Mouse (Mus musculus) urinary bladder, postnatal 4 days (tissue): ENCODE measurements around the gene Nbeal1.
"Not testable (repeated sequence)": the region's sequence is repeated elsewhere in the genome, so short reads cannot be mapped to it uniquely, and the experiment has no call there.

Experiments
- DNase-seq, 2 experiments: peaks; one replicate each; pipeline ENCODE4 v3.0.0; 2021 to 2022; ENCODE audit warnings: low spot score in 2 of 2

Nbeal1 gene

DNA sequence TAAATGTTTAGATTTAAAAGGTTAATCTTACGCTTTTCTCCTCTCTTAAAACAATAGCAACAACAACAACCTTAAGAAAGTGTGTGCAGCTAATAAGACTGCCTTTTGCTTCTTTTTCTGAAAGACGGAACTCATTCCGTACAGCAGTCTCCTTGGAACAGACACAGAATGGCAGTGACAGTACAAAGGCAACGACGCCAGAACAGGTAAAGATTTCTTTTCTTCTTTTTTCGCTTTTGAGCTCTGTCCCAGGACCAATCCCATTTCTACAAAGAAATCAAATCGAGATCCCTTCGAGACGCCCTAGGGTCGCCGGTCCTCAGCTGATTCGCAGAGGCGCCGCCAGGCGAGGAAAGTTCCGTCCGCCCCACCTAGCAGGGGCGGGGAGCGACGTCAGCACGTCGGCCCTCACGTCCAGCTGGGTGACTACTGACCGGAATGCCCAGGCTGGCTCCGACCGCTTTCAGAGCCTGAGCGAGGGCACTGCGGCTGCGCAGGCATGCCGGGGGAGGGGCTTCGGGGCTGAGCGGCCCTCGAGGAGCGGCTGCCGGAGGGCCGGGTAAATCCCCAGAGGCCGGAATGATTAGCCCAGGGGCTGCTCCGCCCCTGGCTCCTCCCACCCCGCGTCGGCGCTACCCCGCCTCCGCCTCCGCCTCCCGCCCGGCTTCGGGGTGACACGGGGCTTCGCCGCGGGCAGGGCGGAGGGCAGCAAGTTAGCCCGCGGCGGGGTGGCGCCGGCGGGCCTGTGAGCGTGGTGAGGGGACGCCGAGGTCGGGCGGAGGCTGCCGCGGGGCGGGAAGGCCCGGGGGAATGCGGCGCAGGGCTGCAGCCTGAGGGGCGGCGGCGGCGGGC lies at the start of gene Nbeal1:
TSS of gene Nbeal1 (plus strand) at position 668 of the 852 bp plus-strand sequence.
- DNase-seq, result peak; percentile 98 to 100

DNA sequence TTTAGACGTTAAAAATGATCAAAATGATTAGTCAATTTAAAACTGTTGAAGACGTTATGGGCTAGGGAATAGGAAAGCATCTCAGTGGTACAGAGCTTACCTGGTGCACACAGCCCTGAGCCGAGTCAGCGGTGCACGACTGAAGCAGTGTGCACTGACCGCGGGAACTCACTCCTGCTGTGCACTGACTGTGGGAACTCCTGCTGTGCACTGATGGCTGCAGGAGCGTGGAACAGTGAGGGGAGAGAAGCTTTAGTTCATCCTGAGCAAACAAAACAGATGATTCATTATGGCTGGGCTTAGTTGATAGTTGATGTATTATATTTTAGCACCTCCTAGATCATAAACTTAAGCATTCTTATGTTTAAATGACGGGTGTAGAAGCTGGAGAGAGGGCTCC lies 43.1 kb upstream of the Nbeal1 start:
- DNase-seq, result no peak

DNA sequence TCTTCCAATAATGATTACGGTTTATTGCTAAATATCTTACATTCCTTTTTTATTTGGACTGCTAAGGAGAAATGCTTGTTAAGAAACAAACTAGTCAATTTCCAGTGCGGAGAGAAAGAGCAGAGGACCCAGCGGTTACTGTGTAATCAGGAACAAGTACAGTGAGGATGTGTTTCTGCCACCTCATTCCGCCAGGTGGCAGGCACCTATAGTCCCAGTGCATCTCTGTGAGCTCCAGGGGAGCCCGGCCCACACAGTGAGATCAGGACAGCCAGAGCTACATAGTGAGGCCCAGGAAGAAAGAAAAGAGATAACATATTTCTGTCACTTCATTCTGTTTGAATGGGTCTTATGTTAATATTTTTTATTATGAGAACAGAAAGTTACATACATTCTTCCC lies 27.7 kb upstream of the Nbeal1 start:
- no peak for DNase-seq

DNA sequence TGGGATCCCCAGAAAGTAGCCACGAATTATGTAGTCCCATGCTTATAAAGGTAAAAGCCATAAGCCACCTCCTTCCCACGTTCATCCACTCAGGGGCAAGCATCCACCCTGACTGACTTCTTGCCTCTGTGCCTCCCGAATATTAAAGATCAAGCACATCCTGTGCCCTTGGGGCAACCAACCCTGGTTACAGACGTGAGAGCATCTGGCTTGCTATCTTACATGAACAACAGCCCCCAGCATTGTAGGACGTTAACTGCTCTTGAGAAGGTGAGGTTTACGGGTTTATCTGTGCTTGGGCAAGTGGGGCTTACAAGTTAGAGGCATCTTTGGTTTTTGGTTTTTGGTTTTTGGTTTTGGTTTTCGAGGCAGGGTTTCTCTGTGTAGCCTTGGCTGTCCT lies 23.7 kb upstream of the Nbeal1 start:
- DNase-seq, result no peak

DNA sequence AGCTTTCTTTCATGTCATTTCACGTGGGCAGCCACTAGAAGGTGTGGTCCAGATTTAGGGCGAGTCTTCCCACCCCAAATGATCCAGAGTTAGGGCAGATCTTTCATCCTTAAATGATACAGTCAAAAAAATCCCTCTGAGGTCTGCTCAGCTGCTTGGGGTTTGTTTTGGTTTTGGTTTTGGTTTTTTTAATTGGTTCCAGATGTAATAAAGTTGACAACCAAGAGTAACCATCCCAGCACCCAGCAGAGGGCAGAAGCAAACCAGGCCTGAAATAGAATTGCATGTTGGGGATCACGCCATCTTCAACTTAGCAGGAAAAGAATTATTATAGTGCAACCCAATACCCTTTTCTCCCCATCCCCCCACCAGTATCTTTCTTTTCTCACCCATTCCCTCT lies 22.0 kb upstream of the Nbeal1 start:
- DNase-seq, result no peak

DNA sequence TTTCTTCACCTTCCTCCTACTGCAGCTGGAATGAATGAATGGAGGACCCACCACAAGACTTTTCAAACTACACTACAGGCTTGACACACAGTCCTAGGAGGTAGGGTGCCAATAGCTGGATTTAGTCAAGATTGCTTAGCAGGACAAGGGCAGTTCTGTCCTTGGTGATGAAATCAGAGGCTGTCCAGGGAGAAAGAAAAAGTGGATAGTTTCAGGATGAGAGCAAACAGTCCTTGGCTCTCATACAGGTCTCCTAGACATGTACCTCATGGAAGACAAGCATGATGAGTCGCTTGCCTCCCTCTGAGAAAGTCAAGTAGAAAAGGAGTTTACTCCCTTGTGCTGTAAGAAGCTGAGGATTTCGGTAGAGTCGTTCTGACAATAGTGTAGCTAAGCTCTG lies 16.7 kb upstream of the Nbeal1 start:
- no peak for DNase-seq

DNA sequence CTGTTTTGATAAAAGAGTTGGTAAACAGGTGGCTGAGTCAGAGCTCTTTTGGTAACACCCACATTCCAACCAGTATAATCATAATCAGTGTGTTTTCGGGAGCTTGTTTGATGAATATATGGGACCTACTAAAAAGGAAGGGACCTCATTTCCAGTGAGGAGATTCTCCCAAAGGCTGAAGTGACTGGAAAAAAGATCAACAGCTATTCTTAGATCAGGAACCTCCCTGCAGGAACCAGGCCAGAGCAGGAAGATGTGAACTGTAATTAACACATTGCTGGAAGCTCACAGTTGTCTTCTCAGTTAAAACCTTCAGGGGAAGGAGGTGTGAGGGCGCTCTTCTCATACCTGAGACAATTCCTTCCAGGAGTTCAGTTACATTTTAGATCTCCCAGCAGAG lies 10.8 kb upstream of the Nbeal1 start:
- no peak for DNase-seq

DNA sequence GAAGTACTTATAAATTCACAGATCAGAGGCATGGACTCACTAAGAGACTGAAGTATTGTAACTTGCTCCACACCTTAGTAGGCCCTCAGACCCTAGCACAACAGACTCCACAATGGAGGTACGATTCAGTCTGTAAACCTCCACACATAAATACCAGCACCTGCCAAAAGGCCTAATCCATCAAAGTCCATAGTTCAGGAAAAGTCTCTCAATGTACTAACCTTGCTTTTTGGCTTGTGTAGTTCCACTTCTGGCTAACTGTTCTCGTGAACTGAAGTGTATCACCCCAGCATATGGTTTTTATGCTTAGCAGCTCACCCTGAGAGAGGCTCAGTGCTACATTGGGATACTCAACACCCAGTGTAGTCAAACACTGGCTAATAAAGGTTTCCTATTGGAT lies 10.1 kb upstream of the Nbeal1 start:
- DNase-seq, result no peak

DNA sequence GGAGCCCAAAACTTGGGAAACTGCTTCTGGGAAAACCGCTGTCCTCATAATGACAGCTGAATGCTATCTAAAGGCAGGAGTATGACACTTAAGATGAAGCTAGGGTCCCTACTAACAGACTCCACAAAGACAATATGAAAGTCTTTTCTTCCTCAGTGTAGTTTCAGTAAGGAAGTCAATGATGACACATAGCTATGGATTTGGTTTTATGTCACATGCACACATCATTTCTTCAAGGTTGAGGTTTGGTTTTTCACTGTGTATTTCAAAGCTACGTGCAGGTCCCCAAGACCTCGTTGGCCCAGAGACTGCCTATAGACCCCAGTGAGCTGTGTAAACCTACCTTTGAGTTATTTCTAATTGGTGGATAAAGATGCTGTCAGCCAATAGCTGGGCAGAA lies 7.3 kb upstream of the Nbeal1 start:
- no peak for DNase-seq

DNA sequence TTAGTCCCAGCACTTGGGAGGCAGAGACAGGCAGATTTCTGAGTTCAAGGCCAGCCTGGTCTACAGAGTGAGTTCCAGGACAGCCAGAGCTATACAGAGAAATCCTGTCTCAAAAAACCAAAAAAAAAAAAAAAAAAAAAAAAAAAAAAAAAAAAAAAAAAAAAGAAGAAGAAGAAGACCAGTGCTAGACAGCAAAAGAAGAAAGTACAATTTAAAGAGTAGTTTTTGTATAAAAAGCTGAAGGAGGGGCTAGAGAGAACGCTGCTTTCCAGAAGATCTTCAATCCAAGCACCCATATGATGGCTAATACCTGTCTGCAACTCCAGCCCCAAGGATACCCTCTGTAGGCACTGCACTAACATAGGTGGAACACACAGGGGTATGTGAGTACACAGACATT lies 2.6 kb upstream of the Nbeal1 start:
- not testable (repeated sequence) for DNase-seq

DNA sequence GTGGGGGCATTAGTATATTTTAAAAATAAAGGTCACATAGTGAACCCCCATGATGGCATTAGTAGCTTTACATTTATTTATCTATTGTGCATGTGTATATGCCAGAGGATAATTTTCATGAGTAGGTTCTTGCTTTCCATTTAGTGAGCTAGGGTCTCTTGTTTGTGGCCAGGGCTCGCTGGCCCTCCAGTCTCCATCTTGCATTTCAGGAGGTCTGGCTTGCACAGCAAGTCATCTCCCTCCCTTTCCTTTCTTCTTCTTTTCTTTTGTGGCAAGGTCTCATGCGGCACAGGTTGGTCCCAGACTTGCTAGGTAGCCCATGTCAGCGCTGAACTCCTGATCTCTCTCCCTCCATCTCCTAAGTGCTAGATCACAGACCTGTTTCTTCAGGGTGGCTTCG lies 1.0 kb upstream of the Nbeal1 start:
- no peak for DNase-seq

DNA sequence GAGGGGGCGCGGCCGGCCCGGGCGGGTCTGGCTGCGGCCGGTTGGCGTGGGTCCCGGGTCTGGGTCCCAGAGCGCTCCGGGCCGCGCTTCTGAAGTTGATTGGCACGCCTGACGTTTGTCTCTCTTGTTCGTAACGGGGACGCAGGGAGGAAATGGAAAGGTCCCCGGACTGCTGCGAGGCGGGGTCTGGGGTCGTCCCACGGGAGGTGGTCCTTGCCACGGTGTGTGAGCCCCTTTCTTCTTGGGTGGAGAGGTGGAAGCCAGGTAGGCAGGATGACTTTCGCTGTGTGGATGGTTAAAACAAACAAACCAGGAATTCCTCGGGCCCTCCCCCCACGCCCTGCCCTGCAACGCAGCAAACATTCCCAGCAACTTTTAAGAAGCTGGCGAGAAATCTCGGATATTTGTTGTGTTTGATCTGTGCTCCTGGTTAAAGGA lies 404 bp downstream of the Nbeal1 start:
- no peak for DNase-seq

DNA sequence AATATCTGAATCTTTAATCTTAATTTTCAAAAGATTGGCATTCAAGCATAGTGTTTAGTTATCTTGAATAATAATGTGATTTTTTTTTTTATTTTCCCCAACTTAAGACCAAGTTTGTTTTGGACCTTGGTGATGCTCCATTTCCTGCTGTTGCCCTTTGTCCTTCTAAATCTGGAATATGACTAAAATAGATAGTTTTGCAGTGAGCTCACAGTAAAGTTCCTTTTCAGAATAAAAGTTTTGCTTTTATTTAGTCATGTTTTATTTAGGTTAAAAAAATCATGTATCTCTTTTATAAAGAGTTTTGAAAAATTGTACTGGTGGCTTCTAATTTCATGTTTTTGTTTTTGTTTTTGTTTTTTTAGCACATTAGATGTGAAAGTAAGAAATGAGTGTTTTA lies 8.1 kb downstream of the Nbeal1 start:
- no peak for DNase-seq

DNA sequence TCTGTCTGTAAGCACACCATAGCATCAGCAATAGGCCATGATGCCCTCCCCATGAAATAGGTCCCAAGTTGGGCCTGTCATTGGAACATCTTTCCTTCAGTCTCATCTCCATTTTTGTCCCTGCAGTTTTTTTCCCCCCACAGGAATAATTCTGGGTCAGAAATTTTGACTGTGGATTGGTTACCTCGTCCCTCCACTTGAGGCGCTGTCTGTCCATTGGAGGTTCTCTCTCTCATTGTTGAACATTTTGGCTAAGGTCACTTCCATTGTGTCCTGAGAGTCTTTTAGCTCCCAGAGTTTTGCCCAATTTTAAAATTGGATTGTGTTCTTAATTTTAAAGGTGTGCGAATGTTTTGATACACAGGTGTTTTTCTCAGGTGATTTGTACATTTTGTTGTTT lies 16.4 kb downstream of the Nbeal1 start:
- no peak for DNase-seq

DNA sequence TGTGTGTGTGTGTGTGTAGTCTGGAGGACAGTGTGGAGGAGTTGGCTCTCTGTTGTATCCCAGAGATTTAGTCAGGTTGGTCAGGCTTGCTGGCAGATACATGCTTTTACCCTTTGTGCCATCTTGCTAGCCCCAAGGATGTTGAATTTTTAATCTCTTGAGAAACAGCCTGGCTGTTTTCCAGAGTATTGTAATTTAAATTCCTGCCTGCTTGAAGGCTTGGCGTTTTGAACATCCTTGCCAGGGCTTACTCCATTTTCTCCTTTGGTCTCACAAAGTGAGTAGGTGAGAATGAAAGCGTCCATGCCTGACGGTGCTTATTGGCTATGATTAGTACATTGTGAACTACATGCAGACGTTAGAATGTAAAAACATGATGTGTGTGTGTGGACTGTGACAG lies 18.6 kb downstream of the Nbeal1 start:
- DNase-seq, result no peak

DNA sequence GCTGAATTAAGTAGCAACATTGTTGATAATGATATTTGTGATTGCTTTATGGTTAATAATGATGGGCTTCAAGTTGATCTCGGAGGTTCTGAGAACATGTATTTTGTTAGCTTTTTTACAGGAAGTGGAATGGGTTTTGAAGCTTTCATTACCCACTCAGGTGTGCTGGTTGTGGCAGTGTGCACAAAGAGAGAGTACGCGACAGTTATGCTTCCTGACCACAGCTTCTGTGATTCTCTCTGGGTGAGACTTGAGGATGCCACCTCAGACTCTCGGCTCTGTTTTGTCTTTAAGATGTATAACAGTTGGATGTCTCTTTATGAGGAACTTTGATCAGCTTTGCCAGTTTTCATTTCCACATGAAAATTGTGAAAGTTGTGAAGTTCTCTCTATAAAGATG lies 55.9 kb downstream of the Nbeal1 start:
- DNase-seq, result no peak

DNA sequence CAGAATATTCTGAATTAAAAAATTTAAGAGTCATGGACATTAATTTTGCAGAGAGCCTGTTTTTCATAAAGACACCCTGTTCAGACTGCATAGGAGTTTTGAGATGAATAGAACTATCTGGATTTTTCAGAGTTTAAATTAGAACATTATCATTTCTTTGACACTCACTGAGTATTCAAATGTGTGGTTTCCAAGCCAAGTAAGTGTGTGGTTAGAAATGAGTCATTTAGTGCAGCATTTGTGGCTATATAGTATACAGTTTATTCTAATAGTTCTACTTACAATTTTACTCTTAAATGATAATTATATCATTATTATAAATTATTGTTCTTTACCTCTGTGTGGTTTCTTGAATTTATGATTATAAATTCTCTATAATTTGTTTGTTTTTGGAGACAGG lies 60.0 kb downstream of the Nbeal1 start:
- no peak for DNase-seq

DNA sequence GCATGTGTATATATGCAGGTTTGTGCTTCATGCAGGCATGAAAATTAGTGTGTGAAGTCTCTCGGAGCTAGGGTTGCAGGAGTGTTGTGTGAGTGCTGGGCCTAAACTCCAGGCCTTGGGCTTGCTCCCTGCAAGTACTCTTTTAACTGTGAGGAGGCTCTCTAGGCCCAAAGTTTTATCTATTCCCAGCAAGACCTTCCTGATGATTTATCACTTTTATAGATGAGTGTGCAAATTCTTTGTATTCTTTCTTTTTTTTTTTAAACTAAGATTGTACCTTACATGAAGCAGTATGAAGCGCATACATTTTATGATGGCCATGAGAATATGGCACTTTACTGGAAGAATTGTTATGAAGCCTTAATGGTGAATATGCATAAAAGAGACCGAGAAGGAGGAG lies 87.7 kb downstream of the Nbeal1 start:
- DNase-seq, result no peak

DNA sequence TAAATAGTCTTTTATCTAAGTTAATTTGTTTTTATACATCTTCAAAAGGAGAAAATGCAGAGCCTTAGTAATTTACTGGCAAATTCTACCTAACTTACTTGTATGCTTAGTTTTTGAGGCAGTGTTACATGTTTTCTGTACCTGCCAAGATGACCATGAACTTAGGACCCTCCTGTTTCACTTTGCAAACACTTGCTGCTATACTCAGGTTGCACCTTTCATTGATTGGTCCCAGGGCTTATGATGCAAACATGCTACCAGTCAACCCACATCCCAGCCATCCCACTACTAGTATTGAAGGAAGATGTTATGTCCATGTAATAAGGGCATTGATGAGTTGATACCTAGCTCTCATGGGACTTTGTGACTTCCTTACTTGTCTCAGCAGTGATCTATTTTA lies 88.9 kb downstream of the Nbeal1 start:
- DNase-seq, result no peak

DNA sequence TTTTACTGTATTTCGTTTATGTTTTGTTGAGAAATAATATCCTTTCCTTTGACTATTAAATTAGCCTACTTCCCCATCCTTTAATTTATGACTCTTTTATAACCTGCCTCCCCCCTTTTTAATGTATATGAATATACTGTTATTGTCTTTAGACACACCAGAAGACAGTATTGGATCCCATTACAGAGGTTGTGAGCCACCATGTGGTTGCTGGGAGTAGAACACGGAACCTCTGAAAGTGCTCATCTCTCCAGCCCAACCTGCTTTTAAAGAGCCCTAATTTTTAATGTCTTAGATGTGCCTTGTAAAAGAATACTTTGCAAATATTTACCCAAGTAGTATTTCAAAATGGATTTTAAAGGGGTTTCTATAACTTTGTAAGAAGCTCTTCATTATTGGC lies 92.1 kb downstream of the Nbeal1 start:
- no peak for DNase-seq

DNA sequence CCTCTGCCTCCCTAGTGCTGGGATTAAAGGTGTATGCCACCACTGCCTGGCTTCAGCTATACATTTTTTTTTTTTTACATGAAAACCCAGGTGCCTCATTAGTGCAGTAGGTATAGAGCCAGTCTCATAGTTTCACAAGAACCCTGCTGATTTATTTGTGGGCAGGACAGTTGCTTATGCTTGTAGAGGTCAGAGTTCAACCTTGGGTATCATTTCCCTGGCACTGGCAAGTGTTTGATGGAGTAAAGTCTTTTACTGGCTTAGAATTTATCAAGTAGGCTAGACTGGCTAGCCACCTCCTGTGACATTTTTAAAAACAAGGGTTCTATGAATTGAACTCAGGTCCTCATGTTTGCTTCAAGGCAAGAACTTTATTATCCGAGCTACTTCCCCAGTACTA lies 113.5 kb downstream of the Nbeal1 start:
- DNase-seq, result no peak

DNA sequence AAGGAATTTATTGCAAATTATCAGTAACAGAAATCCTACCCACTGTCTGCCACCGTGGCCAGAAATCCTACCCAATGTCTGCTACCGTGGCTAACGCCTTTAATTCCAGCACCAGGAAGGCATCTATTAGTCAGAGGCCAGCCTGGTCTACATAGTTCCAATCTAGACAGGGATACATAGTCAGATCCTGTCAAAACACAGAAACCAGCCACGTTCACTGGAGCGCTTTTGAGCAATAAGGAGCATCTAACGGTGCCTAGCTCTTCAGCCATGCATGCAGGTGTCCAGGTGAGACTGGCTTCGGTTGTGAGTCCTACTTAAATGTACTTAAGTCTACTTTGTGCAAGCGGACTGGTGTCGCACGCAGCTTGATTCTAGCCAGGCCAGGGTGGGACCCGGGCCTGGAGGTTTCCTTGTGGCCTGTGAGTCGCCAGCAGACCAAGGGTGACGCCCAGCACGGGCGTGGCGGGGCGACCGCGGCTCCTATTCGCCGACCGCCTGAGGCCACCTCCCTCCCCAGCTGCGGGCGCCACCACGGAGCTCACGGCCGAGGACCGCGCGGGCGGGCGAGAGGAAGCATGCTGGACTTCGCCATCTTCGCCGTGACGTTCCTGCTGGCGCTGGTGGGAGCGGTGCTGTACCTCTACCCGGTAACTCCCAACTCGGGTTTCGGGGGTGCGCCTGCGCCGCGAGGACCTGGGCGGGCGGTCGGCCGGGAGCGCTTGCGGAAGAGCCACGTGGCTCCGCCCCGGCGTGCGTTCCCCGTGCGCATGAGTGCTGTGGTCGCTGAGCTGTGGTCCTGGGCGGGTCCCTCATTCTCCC lies 162.6 kb downstream of the Nbeal1 start, which contains the start of gene Cyp20a1:
TSS of gene Cyp20a1 (plus strand) at position 516 of the 822 bp plus-strand sequence.
- DNase-seq, result peak; percentile 87
